Mouse (Mus musculus) bone marrow, adult 2 months (tissue): ENCODE data around the gene Cntfr.

Experiments
- CTCF ChIP-seq: fragments of 200-500 bp; IDR thresholded peaks from 2 replicates; pipeline ENCODE4 v1.5.1; 2011; ENCODE audit warnings: low read length, control low read depth; ENCODE audit not compliant: control insufficient read depth, insufficient read depth
- POLR2A ChIP-seq: fragments of 200-500 bp; IDR thresholded peaks from 2 replicates; pipeline ENCODE4 v1.6.1; 2011; ENCODE audit warnings: low read depth, mild to moderate bottlenecking, control low read depth, low read length, borderline replicate concordance; ENCODE audit not compliant: control insufficient read depth

GRCm38 (mm10) chr4:41664533-41664932 lies 32.4 kb downstream of the Cntfr start:
- no peak for TF ChIP-seq CTCF
- TF ChIP-seq POLR2A = no peak
